ENCODE assay signal across 9 mouse cellular contexts in genomic region chr2:18050541-18050985, GRCm38 (mm10). TPM values are rescaled to one million over a fixed set of nuclear protein-coding genes. Genes with fewer than 3 reads are reported as not detected.
DNase-seq lines count a peak whose midpoint lies in the region; ATAC-seq lines count a peak whose summit lies in the region.
"Had no signal": no experiment of that assay in that cellular context is flagged by ENCODE, and none has a peak within 500 bp of the region (broad histone marks: within the 10 kb centered on the region; RNA-seq: fewer than 3 reads in every experiment).

No protein-coding gene starts in this region.

- ATAC-seq in embryonic facial prominence, embryonic 11.5 days (replicated peaks; ENCODE audit: insufficient number of reproducible peaks, low FRiP score, low TSS enrichment, low read depth), result no peak
- no peak for ATAC-seq in hindbrain, embryonic 13.5 days (ENCODE audit: low FRiP score)
- no peak for ATAC-seq in frontal cortex, adult (ENCODE audit: low TSS enrichment)

- no peaks in the 10 kb centered on the region; the same call in 1 of the 2 replicates for H3K36me3 ChIP-seq in embryonic facial prominence, embryonic 11.5 days (replicated peaks; ENCODE audit: control insufficient read depth, insufficient read depth, low read depth, low read length)
- no peaks in the 10 kb centered on the region for H3K36me3 ChIP-seq in hindbrain, embryonic 13.5 days

- peak overlapping the region; percentile 49 for H3K4me2 ChIP-seq in embryonic facial prominence, embryonic 11.5 days (ENCODE audit: low read depth, low read length)
- H3K4me2 ChIP-seq in hindbrain, embryonic 13.5 days, result peak overlapping the region; percentile 91

- peak overlapping the region; percentile 66 for H3K9ac ChIP-seq in embryonic facial prominence, embryonic 11.5 days (replicated peaks; ENCODE audit: low read length)
- H3K9ac ChIP-seq in hindbrain, embryonic 13.5 days, result peak overlapping the region; percentile 71

- H3K9me3 ChIP-seq in embryonic facial prominence, embryonic 11.5 days (replicated peaks; ENCODE audit: control insufficient read depth, low read length), result no peaks in the 10 kb centered on the region
- no peaks in the 10 kb centered on the region for H3K9me3 ChIP-seq in hindbrain, embryonic 13.5 days

- 2% methylated on average over 10 of the region's 10 CpGs for WGBS in embryonic facial prominence, embryonic 11.5 days
- 5% methylated on average over 10 of the region's 10 CpGs for WGBS in hindbrain, embryonic 13.5 days

- peaks cover 5% of the 10 kb centered on the region for H3K4me1 ChIP-seq in embryonic facial prominence, embryonic 11.5 days (ENCODE audit: control insufficient read depth, insufficient read depth, low read length)
- peaks cover 43% of the 10 kb centered on the region for H3K4me1 ChIP-seq in hindbrain, embryonic 13.5 days (replicated peaks)

- intact Hi-C loops in heart, postnatal 14 days (cut with DNase I), result no loop called here

- H3K27ac ChIP-seq in embryonic facial prominence, embryonic 11.5 days (replicated peaks; ENCODE audit: low read depth, low read length), result peak overlapping the region; percentile 100
- H3K27ac ChIP-seq in hindbrain, embryonic 13.5 days, result peak overlapping the region; percentile 100

- H3K27me3 ChIP-seq in embryonic facial prominence, embryonic 11.5 days (ENCODE audit: control insufficient read depth, insufficient read depth, low read length), result no peaks in the 10 kb centered on the region
- H3K27me3 ChIP-seq in hindbrain, embryonic 13.5 days, result no peaks in the 10 kb centered on the region

- peak; percentile 31 to 57 for DNase-seq in heart, adult 18-20 months
- DNase-seq in heart, postnatal 14 days, result no peak
- peak; percentile 73 for DNase-seq in embryonic facial prominence, embryonic 11.5 days (ENCODE audit: low spot score)
- DNase-seq in mesoderm, embryonic 11.5 days (ENCODE audit: low read depth, low spot score), result peak; percentile 41
- no peak for DNase-seq in right cerebral cortex, postnatal 4 days
- no peak for DNase-seq in right cerebral cortex, adult 2 months (ENCODE audit: low spot score in 2 of 2)

- H3K4me3 ChIP-seq in embryonic facial prominence, embryonic 11.5 days (ENCODE audit: low read depth, low read length), result peak overlapping the region; percentile 99; the same call in 1 of the 2 replicates
- H3K4me3 ChIP-seq in hindbrain, embryonic 13.5 days, result peak overlapping the region; percentile 90
- H3K4me3 ChIP-seq: erythroblast, embryonic 14.5 days had no signal

RNA-seq across cellular contexts. Expression of gene Skida1, which starts 1.7 kb away (rescaled TPM):
- 1 to 10 TPM; 2.0 to 2.2 TPM for total RNA-seq in heart, adult 18-20 months (2021)
- total RNA-seq in heart, postnatal 14 days (2021), result 1 to 10 TPM; 3.3 to 4.8 TPM
- polyA plus RNA-seq in embryonic facial prominence, embryonic 11.5 days (2014; fragmentation: Nextera tagmentation; extraction: Ambion mirVana), result 15.5 and 16.9 TPM in 2 replicates
- polyA plus RNA-seq in hindbrain, embryonic 13.5 days (2015; fragmentation: Nextera tagmentation; extraction: Ambion mirVana), result 11.5 and 12.7 TPM in 2 replicates
- polyA plus RNA-seq: erythroblast, embryonic 14.5 days had no signal

RNA-seq across cellular contexts. Expression of gene Mllt10, which starts 4.5 kb away (rescaled TPM):
- 10 to 100 TPM; 31.0 to 33.4 TPM for total RNA-seq in heart, adult 18-20 months (2021)
- total RNA-seq in heart, postnatal 14 days (2021), result 10 to 100 TPM; 41.6 to 42.5 TPM
- 40.8 and 44.3 TPM in 2 replicates for polyA plus RNA-seq in embryonic facial prominence, embryonic 11.5 days (2014; fragmentation: Nextera tagmentation; extraction: Ambion mirVana)
- 60.3 and 61.4 TPM in 2 replicates for polyA plus RNA-seq in hindbrain, embryonic 13.5 days (2015; fragmentation: Nextera tagmentation; extraction: Ambion mirVana)

RNA-seq across cellular contexts. Expression of gene A930004D18Rik, which starts 13.0 kb away (rescaled TPM):
- total RNA-seq in heart, adult 18-20 months (2021), result 1 to 10 TPM; 3.4 to 4.3 TPM
- 1 to 10 TPM; 3.1 to 4.0 TPM for total RNA-seq in heart, postnatal 14 days (2021)
- polyA plus RNA-seq in embryonic facial prominence, embryonic 11.5 days (2014; fragmentation: Nextera tagmentation; extraction: Ambion mirVana), result 6.6 and 9.2 TPM in 2 replicates
- polyA plus RNA-seq in hindbrain, embryonic 13.5 days (2015; fragmentation: Nextera tagmentation; extraction: Ambion mirVana), result 13.1 and 14.0 TPM in 2 replicates
- polyA plus RNA-seq: erythroblast, embryonic 14.5 days had no signal

RNA-seq across cellular contexts. Expression of gene H2al2a, which starts 53.8 kb away (rescaled TPM):
- total RNA-seq in heart, adult 18-20 months (2021), result not detected
- total RNA-seq in heart, postnatal 14 days (2021), result not detected
- polyA plus RNA-seq in embryonic facial prominence, embryonic 11.5 days (2014; fragmentation: Nextera tagmentation; extraction: Ambion mirVana), result not detected in 2 replicates
- not detected in 2 replicates for polyA plus RNA-seq in hindbrain, embryonic 13.5 days (2015; fragmentation: Nextera tagmentation; extraction: Ambion mirVana)
- polyA plus RNA-seq: erythroblast, embryonic 14.5 days had no signal

Comparison
In these comparisons a context has a peak if more than half of its experiments do, and no peak if none do; other contexts are left out.
1. DNase-seq: peak in heart, adult 18-20 months (2 of 2), embryonic facial prominence, embryonic 11.5 days (single experiment) and mesoderm, embryonic 11.5 days (single experiment); none in heart, postnatal 14 days (0 of 2), right cerebral cortex, postnatal 4 days (single experiment) and right cerebral cortex, adult 2 months (0 of 2).